Mouse (Mus musculus) MEL (cell line): Measurements from ENCODE around the gene Coil. TPM values are rescaled to one million over a fixed set of nuclear protein-coding genes. Genes with fewer than 3 reads are reported as not detected.
"Not testable (repeated sequence)": the region's sequence is repeated elsewhere in the genome, so short reads cannot be mapped to it uniquely, and the experiment has no call there.

ENCODE experiments used
- DNase-seq: peaks from one replicate; pipeline ENCODE4 v3.0.0; 2011; ENCODE audit warnings: low read depth, low spot score
- H3K27ac ChIP-seq: 2 replicates; pipeline ENCODE4 v1.5.1; 2012; ENCODE audit warnings: low read depth, mild to moderate bottlenecking, control low read depth, low read length, moderate library complexity; ENCODE audit not compliant: control insufficient read depth
- H3K27me3 ChIP-seq, 2 experiments: fragments of 150-350 bp in 1 of 2; sonication (generic) in 1 of 2; 2 replicates each; pipeline ENCODE4 v1.6.1; 2012; ENCODE audit warnings: low read length in 2 of 2, mild to moderate bottlenecking in 2 of 2, improper control_type of control experiment in 1 of 2, moderate library complexity in 1 of 2; ENCODE audit not compliant: insufficient read depth in 2 of 2, control insufficient read depth in 1 of 2
- H3K36me3 ChIP-seq, 2 experiments: 2 replicates each; pipeline ENCODE4 v1.6.1; 2012 to 2014; ENCODE audit warnings: low read length in 2 of 2, improper control_type of control experiment in 1 of 2, inconsistent platforms in 1 of 2, mild to moderate bottlenecking in 1 of 2; ENCODE audit not compliant: insufficient read depth in 2 of 2, control insufficient read depth in 1 of 2
- H3K4me1 ChIP-seq, 2 experiments: fragments of 150-350 bp in 1 of 2; sonication (generic) in 1 of 2; 2 replicates each; pipeline ENCODE4 v1.6.1; 2012; ENCODE audit warnings: low read length in 2 of 2, improper control_type of control experiment in 1 of 2, mild to moderate bottlenecking in 1 of 2; ENCODE audit not compliant: insufficient read depth in 2 of 2, control insufficient read depth in 1 of 2
- H3K4me3 ChIP-seq, 2 experiments: fragments of 150-350 bp in 1 of 2; sonication (generic) in 1 of 2; 2 replicates each; pipeline ENCODE4 v1.5.1; 2012; ENCODE audit warnings: low read depth in 2 of 2, low read length in 2 of 2, mild to moderate bottlenecking in 2 of 2, moderate library complexity in 2 of 2, control low read depth in 1 of 2, improper control_type of control experiment in 1 of 2; ENCODE audit not compliant: control insufficient read depth in 1 of 2, insufficient read depth in 1 of 2
- H3K79me2 ChIP-seq: 2 replicates; pipeline ENCODE4 v1.6.1; 2012; ENCODE audit warnings: mild to moderate bottlenecking, low read length, moderate library complexity; ENCODE audit not compliant: control insufficient read depth, poor library complexity, insufficient read depth
- H3K9ac ChIP-seq: 2 replicates; pipeline ENCODE4 v1.6.1; 2012; ENCODE audit warnings: low read depth, mild to moderate bottlenecking, control low read depth, low read length, moderate library complexity; ENCODE audit not compliant: control insufficient read depth, poor library complexity, severe bottlenecking
- H3K9me3 ChIP-seq: fragments of 150-350 bp; sonication (generic); replicated peaks from 2 replicates; pipeline ENCODE4 v1.6.1; 2012; ENCODE audit warnings: mild to moderate bottlenecking, low read length, improper control_type of control experiment, moderate library complexity; ENCODE audit not compliant: insufficient read depth
- CHD1 ChIP-seq: IDR thresholded peaks from 2 replicates; pipeline ENCODE4 v1.6.1; 2012; ENCODE audit warnings: low read depth, mild to moderate bottlenecking, inconsistent platforms, low read length, improper control_type of control experiment
- CHD2 ChIP-seq: IDR thresholded peaks from 2 replicates; pipeline ENCODE4 v1.6.1; 2011; ENCODE audit warnings: low read length, improper control_type of control experiment
- CTCF ChIP-seq, 3 experiments: IDR thresholded peaks in 2 of 3; conservative IDR thresholded peaks in 1 of 3; 2 replicates each; pipeline ENCODE4 v1.5.1; 2011 to 2012; ENCODE audit warnings: low read length in 3 of 3, low read depth in 2 of 3, mild to moderate bottlenecking in 2 of 3, improper control_type of control experiment in 1 of 3, inconsistent platforms in 1 of 3, mixed read lengths in 1 of 3, moderate library complexity in 1 of 3; ENCODE audit not compliant: control insufficient read depth in 1 of 3, insufficient read depth in 1 of 3, poor library complexity in 1 of 3, severe bottlenecking in 1 of 3
- EP300 ChIP-seq, 2 experiments: IDR thresholded peaks; 2 replicates each; pipeline ENCODE4 v1.6.1; 2011; ENCODE audit warnings: improper control_type of control experiment in 2 of 2, low read length in 2 of 2, low read depth in 1 of 2, mild to moderate bottlenecking in 1 of 2
- GABPA ChIP-seq: IDR thresholded peaks from 2 replicates; pipeline ENCODE4 v1.6.1; 2012; ENCODE audit warnings: low read depth, mild to moderate bottlenecking, inconsistent platforms, low read length, improper control_type of control experiment, moderate library complexity
- JUND ChIP-seq: IDR thresholded peaks from 2 replicates; pipeline ENCODE4 v1.6.1; 2011; ENCODE audit warnings: low read depth, mild to moderate bottlenecking, improper control_type of control experiment, low read length
- MAFK ChIP-seq: IDR thresholded peaks from 2 replicates; pipeline ENCODE4 v1.6.1; 2011; ENCODE audit warnings: low read depth, mild to moderate bottlenecking, low read length, improper control_type of control experiment, borderline replicate concordance
- MAX ChIP-seq: IDR thresholded peaks from 2 replicates; pipeline ENCODE4 v1.6.1; 2011; ENCODE audit warnings: low read length, improper control_type of control experiment
- MAZ ChIP-seq: IDR thresholded peaks from 2 replicates; pipeline ENCODE4 v1.6.1; 2012; ENCODE audit warnings: low read depth, mild to moderate bottlenecking, inconsistent platforms, low read length, improper control_type of control experiment
- MXI1 ChIP-seq: IDR thresholded peaks from 2 replicates; pipeline ENCODE4 v1.6.1; 2011; ENCODE audit warnings: mild to moderate bottlenecking, low read depth, low read length, improper control_type of control experiment
- RAD21 ChIP-seq: IDR thresholded peaks from 2 replicates; pipeline ENCODE4 v1.6.1; 2011; ENCODE audit warnings: mild to moderate bottlenecking, low read depth, low read length, improper control_type of control experiment
- RCOR1 ChIP-seq: IDR thresholded peaks from 2 replicates; pipeline ENCODE4 v1.6.1; 2012; ENCODE audit warnings: low read depth, mild to moderate bottlenecking, inconsistent platforms, low read length, improper control_type of control experiment
- SIN3A ChIP-seq: IDR thresholded peaks from 2 replicates; pipeline ENCODE4 v1.6.1; 2012; ENCODE audit warnings: low read length, improper control_type of control experiment, inconsistent platforms
- TAL1 ChIP-seq: IDR thresholded peaks from 2 replicates; pipeline ENCODE4 v1.6.1; 2012; ENCODE audit warnings: mild to moderate bottlenecking, inconsistent platforms, low read length, moderate library complexity, mixed read lengths
- TBP ChIP-seq: IDR thresholded peaks from 2 replicates; pipeline ENCODE4 v1.8.0; 2011; ENCODE audit warnings: low read depth, low read length, improper control_type of control experiment
- UBTF ChIP-seq: IDR thresholded peaks from 2 replicates; pipeline ENCODE4 v1.6.1; 2012; ENCODE audit warnings: low read depth, mild to moderate bottlenecking, inconsistent platforms, low read length, improper control_type of control experiment, moderate library complexity, borderline replicate concordance; ENCODE audit not compliant: insufficient read depth
- ZKSCAN1 ChIP-seq: IDR thresholded peaks from 2 replicates; pipeline ENCODE4 v1.6.1; 2012; ENCODE audit warnings: low read depth, mild to moderate bottlenecking, inconsistent platforms, low read length, improper control_type of control experiment, moderate library complexity
- ZNF384 ChIP-seq: IDR thresholded peaks from 2 replicates; pipeline ENCODE4 v1.6.1; 2012; ENCODE audit warnings: low read depth, mild to moderate bottlenecking, inconsistent platforms, low read length, improper control_type of control experiment
- polyA plus RNA-seq, 2 experiments: library from polyadenylated mRNA; stranded (reverse) in 1 of 2; unstranded in 1 of 2; fragments of >175 nt in 1 of 2; fragments of >200 nt in 1 of 2; gene quantifications; 2 replicates each; pipeline versions ENCODE4 v1.2.1 to v1.2.4; 2012; ENCODE audit warnings: low replicate concordance in 2 of 2, low read depth in 1 of 2; ENCODE audit not compliant: insufficient read length in 2 of 2, insufficient read depth in 1 of 2, missing spikeins in 1 of 2
- total RNA-seq: library from RNA; depleted of rRNA; stranded (reverse); fragments of 300-350 nt; gene quantifications from 2 replicates; pipeline ENCODE4 v1.2.3, GENCODE M21; 2012

Coil gene
- total and polyA plus RNA-seq, 3 experiments: 24.4 to 32.6 TPM; not detected in 1

- TF ChIP-seq TAL1 (peak; percentile 49), CTCF (IDR thresholded peaks at IDR 0.05 in 2 of 3, conservative IDR thresholded peaks at IDR 0.05 in 1 of 3; ENCODE audit: control insufficient read depth in 1 of 3, insufficient read depth in 1 of 3, low read depth in 2 of 3, low read length in 3 of 3, poor library complexity in 1 of 3, severe bottlenecking in 1 of 3) (no peak), JUND (no peak), UBTF (no peak), CHD1 (no peak), MAX (no peak), RCOR1 (peak; percentile 54; the same call in 1 of the 2 replicates), CHD2 (no peak), TBP (no peak)
Observed at GRCm38 (mm10) chr11:88996427-88996826, 26.4 kb downstream of the Coil start (continued).

- not testable (repeated sequence) for H3K4me3 ChIP-seq, H3K9me3 ChIP-seq, H3K9ac ChIP-seq, H3K27ac ChIP-seq, H3K27me3 ChIP-seq
- Histone ChIP-seq H3K79me2 (peaks cover 30% of the 10 kb centered on the region), H3K4me1 (peaks cover 16 to 39% of the 10 kb centered on the region in 2 experiments), H3K36me3 (peaks cover 0 to 32% of the 10 kb centered on the region in 2 experiments; a peak in 3 of 4 replicates)
- peak in 1 of 3 experiments; percentile 26; a peak in 1 of 6 replicates for TF ChIP-seq CTCF (IDR thresholded peaks at IDR 0.05 in 2 of 3, conservative IDR thresholded peaks at IDR 0.05 in 1 of 3; ENCODE audit: control insufficient read depth in 1 of 3, insufficient read depth in 1 of 3, low read depth in 2 of 3, low read length in 3 of 3, poor library complexity in 1 of 3, severe bottlenecking in 1 of 3)
- peak; percentile 79; the same call in 1 of the 2 replicates for TF ChIP-seq ZNF384
- 0 out of 2 replicates have a peak, but pooled peaks have one; percentile 39 for TF ChIP-seq SIN3A
- TF ChIP-seq GABPA: peak; percentile 57; the same call in 1 of the 2 replicates
- TF ChIP-seq MXI1: peak; percentile 52
- TF ChIP-seq MAZ: 0 out of 2 replicates have a peak, but pooled peaks have one; percentile 51
- TF ChIP-seq MAFK: peak; percentile 70; the same call in 1 of the 2 replicates
- DNase-seq: peak; percentile 46
Observed at GRCm38 (mm10) chr11:88997343-88997742, 27.3 kb downstream of the Coil start.

DNA sequence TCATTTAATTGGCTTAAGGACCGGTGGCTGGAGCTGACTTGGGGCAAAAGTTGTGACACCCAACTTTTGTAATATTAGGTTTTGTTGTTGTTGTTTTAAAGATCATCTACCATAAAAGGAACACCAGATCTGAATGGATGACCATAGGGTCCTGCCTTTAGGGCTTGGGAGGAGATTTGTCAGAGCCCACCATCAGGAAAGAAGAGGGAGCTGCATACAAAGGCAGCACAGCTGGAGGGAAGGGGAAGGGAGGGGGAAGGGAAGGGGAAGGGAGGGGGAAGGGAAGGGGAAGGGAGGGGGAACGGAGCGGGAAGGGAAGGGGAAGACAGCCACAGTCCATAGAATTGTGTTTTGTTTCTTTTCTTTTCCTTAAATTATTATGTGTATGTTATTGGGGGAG, 28.4 kb downstream of the Coil start:
- peaks cover 0 to 36% of the 10 kb centered on the region in 2 experiments for H3K36me3 ChIP-seq
- peak overlapping the region; percentile 32; the same call in 1 of the 2 replicates for H3K27ac ChIP-seq
- H3K4me3 ChIP-seq: peak overlapping the region; percentile 91 to 99
- no peaks in the 10 kb centered on the region for H3K27me3 ChIP-seq
- peak overlapping the region; percentile 97 for H3K9ac ChIP-seq
- H3K4me1 ChIP-seq: peaks cover 16 to 48% of the 10 kb centered on the region in 2 experiments
- H3K9me3 ChIP-seq: no peaks in the 10 kb centered on the region
- peaks cover 39% of the 10 kb centered on the region for H3K79me2 ChIP-seq
- no peak for DNase-seq
- TF ChIP-seq MXI1 (no peak), EP300 (IDR thresholded peaks at IDR 0.05; ENCODE audit: low read depth in 1 of 2, low read length in 2 of 2) (0 out of 4 replicates have a peak, but pooled peaks of 1 of the 2 experiments have one; percentile 13), MAZ (0 out of 2 replicates have a peak, but pooled peaks have one; percentile 40), CHD2 (peak; percentile 44; the same call in 1 of the 2 replicates), ZKSCAN1 (0 out of 2 replicates have a peak, but pooled peaks have one; percentile 23), SIN3A (peak; percentile 43; the same call in 1 of the 2 replicates), RAD21 (no peak), CHD1 (peak; percentile 72; the same call in 1 of the 2 replicates)
